Mouse (Mus musculus) urinary bladder, adult 2 months (tissue): ENCODE measurements around the gene Ccr6. TPM values are rescaled to one million over a fixed set of nuclear protein-coding genes. Genes with fewer than 3 reads are reported as not detected.
"Not testable (repeated sequence)": the region's sequence is repeated elsewhere in the genome, so short reads cannot be mapped to it uniquely, and the experiment has no call there.

Experiments
- DNase-seq: peaks from one replicate; pipeline ENCODE4 v3.0.0; 2022; ENCODE audit warnings: low spot score
- polyA plus RNA-seq: library from polyadenylated mRNA; depleted of rRNA; stranded (reverse); fragments of >200 nt; gene quantifications from 2 replicates; pipeline ENCODE4 v1.2.3, GENCODE M21; 2012

Ccr6 gene
- polyA plus RNA-seq, 1 experiment = 0.06 TPM

DNA sequence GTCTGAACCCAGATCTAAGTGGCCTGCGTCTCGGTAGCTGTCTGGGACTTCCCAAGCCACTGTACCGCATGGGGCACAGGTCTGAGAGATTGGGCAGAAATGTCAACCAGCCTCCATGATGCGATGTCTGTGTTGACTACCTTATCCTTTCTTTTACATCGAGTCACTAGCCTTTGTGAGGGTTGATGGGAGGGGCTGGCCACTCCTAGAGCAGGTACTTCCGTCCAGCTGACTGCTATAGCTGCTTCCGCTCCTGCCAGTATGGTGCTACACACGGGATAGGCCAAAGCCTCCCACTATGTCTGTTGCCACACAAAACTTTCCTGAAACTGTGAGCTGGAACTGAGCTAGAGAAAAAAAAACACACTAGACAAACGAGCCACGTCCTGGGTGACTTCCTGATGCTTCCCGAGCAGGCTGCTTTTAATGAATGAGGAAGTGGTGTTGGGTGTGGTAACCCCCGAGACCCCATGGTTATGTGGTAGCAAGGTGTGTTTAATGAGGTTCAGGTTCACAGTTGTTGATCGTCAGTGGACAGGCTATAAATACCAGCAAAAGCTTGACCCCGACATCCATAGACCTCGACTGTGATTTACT is 2.1 kb upstream of the Ccr6 start:
- DNase-seq = no peak

GRCm38 (mm10) chr17:8234537-8234936 is 1.3 kb upstream of the Ccr6 start:
- DNase-seq = no peak

- DNase-seq = no peak
Measured at GRCm38 (mm10) chr17:8238012-8238710, 2.3 kb downstream of the Ccr6 start.

DNA sequence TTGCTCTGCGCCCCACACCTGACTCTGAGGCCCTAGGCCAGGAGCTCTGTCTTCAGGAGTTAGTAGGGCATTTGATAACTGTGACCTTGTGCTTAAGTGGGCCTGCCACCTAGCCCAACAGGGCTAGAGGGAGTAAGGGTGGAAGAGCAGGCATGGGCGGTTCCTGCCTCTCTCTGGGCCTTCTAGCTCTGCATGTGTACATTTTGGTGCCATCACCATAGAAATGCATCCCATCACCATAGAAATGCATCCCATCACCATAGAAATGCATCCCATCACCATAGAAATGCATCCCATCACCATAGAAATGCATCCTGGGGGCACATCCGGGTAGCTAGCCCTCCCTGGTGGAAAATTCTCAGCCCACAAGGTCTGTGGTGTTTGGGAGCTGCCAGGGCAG is 3.7 kb downstream of the Ccr6 start:
- no peak for DNase-seq

DNA sequence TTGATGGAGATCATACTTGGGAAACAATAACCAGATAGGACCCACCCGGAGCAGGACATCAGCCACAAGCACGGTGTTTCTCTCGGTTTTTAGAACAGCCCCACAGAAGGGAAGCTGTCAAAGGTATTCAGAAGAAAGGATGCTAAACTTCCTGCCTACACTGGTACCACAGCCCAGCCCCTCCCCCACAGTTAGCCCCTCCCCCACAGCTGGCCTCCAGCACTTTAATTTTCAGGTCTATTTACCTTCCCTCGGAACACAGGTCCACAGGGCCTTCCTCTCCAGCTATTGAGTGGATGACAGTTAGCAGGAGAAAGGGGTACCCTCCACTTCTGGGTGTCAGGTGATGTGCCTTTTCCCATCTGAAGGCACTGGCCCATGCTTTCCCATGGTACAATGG is 4.7 kb downstream of the Ccr6 start:
- no peak for DNase-seq

DNA sequence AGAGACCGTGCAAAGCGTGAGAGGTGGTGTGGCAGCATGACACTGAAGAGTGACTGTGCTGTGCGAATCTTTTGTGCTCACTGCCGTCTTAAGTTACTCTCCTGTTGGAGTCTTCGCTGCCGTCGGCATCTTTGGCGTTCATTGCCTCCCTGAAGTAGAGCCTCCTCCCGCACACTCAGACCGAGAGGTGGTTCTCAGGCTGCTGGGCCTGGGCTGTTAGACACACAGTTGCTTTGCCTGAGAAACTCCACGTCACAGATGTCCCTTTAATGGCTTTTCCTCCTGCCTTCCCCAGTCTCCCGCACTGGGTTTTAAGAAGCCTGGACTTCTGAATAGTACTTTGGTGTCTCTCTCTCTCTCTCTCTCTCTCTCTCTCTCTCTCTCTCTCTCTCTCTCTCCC is 5.8 kb downstream of the Ccr6 start:
- no peak for DNase-seq

- no peak for DNase-seq
Measured at GRCm38 (mm10) chr17:8242186-8242585, 6.3 kb downstream of the Ccr6 start.

- DNase-seq = no peak
Measured at GRCm38 (mm10) chr17:8244124-8244523, 8.3 kb downstream of the Ccr6 start.

- no peak for DNase-seq
Measured at GRCm38 (mm10) chr17:8246102-8246754, 10.4 kb downstream of the Ccr6 start.

GRCm38 (mm10) chr17:8251704-8252103 is 15.9 kb downstream of the Ccr6 start:
- DNase-seq = no peak

- no peak for DNase-seq
Measured at GRCm38 (mm10) chr17:8254268-8254667, 18.4 kb downstream of the Ccr6 start.

GRCm38 (mm10) chr17:8254914-8255313 is 19.1 kb downstream of the Ccr6 start:
- DNase-seq = no peak

GRCm38 (mm10) chr17:8255583-8255982 is 19.7 kb downstream of the Ccr6 start:
- no peak for DNase-seq

- no peak for DNase-seq
Measured at GRCm38 (mm10) chr17:8256982-8257381, 21.1 kb downstream of the Ccr6 start.

DNA sequence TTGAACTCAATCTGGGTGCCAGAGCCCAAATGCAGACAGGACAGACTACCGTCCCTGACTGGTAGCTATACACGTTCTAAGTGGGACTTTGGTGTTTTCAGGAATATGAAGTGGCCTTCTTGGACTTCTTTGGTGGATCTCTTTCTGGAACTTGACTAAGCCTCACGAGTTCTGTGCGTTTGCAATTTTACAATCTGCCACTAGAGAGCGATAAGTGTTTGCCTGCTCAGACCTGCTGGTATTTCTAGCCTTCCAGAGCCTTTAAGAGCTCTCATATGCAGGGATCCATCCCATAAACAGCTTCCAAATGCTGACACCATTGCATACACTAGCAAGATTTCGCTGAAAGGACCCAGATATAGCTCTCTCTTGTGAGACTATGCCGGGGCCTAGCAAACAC is 28.8 kb downstream of the Ccr6 start:
- not testable (repeated sequence) for DNase-seq

DNA sequence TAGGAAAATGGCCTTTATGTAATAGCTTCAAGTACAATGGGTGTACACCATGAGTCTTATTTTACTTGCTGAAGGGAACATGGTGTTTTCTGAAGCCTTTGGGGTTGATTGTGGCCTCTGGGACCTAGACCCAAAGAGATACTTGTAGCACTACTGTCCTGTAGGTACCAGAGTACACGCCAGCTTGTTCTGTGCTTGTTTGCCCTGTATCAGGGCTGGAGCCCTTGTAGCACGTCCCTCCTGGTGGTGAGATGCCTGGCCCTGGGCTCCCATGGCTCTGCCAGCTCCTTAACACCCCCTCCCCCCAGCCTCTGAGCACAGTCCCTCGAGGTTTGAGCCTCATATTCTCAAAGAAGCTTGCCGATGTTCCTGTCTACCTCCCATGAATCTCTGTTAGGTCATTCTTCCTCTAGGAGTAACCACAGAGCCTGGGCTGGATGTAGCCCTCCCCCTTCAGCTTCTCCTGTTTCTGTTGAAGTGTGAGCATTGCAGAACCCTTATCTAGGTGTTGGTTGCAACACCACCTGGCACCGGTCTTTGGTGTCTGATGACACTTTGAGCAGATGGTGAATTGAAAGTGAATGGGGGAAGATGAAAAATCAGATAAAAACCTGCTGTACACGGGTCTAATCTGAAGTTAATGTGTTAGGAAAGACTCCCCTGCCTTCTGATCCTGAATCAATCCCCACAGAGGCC is 36.4 kb downstream of the Ccr6 start:
- DNase-seq = no peak

- no peak for DNase-seq
Measured at GRCm38 (mm10) chr17:8272951-8273350, 37.1 kb downstream of the Ccr6 start.

DNA sequence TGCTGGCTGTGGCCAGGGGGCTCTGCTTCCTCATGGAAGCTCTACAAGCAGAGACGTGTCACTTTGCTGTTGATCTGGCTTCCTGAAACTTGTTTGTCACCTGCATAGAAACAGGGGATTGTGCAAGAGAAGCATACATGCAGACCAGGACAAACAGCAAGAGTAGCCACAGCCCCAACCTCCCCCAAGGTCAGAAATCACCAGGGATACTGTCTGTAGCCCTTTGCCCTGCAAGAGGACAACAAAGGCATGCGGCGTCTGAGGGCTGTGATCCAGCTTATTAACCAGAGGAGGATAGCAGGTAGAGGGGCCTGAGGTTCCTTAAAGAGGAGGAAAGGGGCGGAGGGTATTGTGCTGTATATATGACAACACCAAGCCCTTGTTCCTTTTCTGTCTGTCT is 40.2 kb downstream of the Ccr6 start:
- no peak for DNase-seq

GRCm38 (mm10) chr17:8276680-8277079 is 40.8 kb downstream of the Ccr6 start:
- DNase-seq = no peak

DNA sequence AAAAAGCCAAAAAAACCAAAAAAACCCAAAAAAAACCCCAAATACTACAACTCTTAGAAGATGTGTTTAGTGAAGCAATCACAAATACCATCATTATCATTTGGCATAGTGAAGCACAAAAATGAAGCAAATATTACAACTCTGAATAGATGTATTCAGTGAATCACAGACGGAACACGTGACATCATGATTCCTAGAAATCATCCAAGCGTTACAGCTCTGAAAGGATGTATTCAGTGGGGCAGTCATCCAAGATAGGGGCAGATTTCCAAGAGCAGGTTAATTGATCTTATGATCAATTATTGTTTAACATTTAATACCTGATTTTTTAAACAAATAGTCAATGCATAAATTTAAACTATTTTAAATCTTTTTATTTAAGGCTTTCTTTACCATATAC is 41.4 kb downstream of the Ccr6 start:
- DNase-seq = no peak

DNA sequence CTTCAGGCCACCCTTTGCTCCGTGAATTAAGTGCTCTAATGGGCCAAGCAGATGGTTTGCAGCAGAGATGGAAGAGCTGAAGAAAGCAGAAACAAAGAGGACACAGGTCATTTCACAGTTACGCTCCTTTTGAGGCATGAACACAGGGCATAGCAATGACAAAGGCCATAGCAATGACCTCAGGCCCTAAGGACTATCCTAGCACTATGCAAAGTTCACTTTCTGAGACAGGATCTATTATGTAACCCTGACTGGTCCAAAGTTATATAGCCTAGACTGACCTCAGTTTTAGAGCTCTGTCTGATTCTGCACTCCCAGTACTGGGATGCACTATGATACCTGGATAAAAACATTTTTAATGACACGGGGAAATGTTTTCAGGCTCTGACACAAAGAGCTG is 42.5 kb downstream of the Ccr6 start:
- DNase-seq = no peak

- DNase-seq = peak; percentile 40
Measured at GRCm38 (mm10) chr17:8282821-8283525, 47.1 kb downstream of the Ccr6 start, which contains the start of gene Mpc1. Gene Mpc1 (plus strand): TSS chr17:8282904.
